Mouse (Mus musculus): ENCODE measurements around the gene Avil.
"Not testable (repeated sequence)": the region's sequence is repeated elsewhere in the genome, so short reads cannot be mapped to it uniquely, and the experiment has no call there.

The Avil gene

GRCm38 (mm10) chr10:127059968-127060916, 59.7 kb downstream of the Avil start, which contains the start of gene March9:
Gene March9 (minus strand): TSS chr10:127060184.
- peak; percentile 83 to 90 for DNase-seq

- no peak for DNase-seq
These were observed 60.6 kb downstream of the Avil start for GRCm38 (mm10) chr10:127061085-127061484.

GRCm38 (mm10) chr10:127061513-127061912, 61.0 kb downstream of the Avil start:
- no peak for DNase-seq

GRCm38 (mm10) chr10:127062101-127062500, 61.6 kb downstream of the Avil start:
- DNase-seq: not testable (repeated sequence)

GRCm38 (mm10) chr10:127062503-127062902, 62.0 kb downstream of the Avil start:
- no peak for DNase-seq

GRCm38 (mm10) chr10:127063239-127063872, 62.8 kb downstream of the Avil start, which contains the start of gene Cdk4:
Gene Cdk4 (plus strand): TSS chr10:127063534.
- DNase-seq: peak; percentile 96 to 97

GRCm38 (mm10) chr10:127063913-127064870, 63.7 kb downstream of the Avil start:
- DNase-seq: peak; percentile 35 to 49

GRCm38 (mm10) chr10:127065981-127066380, 65.5 kb downstream of the Avil start:
- no peak for DNase-seq

- no peak for DNase-seq
These were observed 66.1 kb downstream of the Avil start for GRCm38 (mm10) chr10:127066519-127067018.

GRCm38 (mm10) chr10:127068360-127069038, 68.0 kb downstream of the Avil start:
- no peak for DNase-seq

GRCm38 (mm10) chr10:127069281-127070189, 69.0 kb downstream of the Avil start:
- DNase-seq: no peak

Data from thymus, postnatal 36 days (tissue).